Mouse (Mus musculus): ENCODE data around the gene Tmem108. TPM values are rescaled to one million over a fixed set of nuclear protein-coding genes. Genes with fewer than 3 reads are reported as not detected.

Gene Tmem108
- total RNA-seq, 2 experiments from 2014 or later: 2.9 TPM; not detected in 1

GRCm38 (mm10) chr9:103645724-103646123, 115.9 kb downstream of the Tmem108 start:
- no peak for ATAC-seq (replicated peaks; ENCODE audit: low FRiP score, poor library complexity, severe bottlenecking)

DNA sequence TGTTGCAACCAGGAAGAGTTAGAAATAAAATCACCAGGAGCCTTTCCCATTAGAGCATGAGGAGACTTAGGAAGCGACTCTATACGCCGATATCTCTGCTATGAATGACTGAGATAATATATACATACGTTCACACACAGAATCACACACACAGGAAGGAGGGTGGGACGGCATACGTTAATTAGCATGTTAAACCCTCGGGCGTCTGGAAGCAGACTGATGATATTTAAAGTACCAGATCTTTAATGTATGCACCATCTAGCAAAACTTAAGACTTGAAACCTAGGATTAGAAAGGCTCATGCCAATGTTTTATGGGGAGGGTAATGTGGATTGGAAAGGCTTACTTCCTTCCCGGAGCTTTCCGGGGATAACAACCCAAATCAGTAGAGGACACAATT, 119.3 kb downstream of the Tmem108 start:
- ATAC-seq (replicated peaks; ENCODE audit: low FRiP score, poor library complexity, severe bottlenecking): no peak

DNA sequence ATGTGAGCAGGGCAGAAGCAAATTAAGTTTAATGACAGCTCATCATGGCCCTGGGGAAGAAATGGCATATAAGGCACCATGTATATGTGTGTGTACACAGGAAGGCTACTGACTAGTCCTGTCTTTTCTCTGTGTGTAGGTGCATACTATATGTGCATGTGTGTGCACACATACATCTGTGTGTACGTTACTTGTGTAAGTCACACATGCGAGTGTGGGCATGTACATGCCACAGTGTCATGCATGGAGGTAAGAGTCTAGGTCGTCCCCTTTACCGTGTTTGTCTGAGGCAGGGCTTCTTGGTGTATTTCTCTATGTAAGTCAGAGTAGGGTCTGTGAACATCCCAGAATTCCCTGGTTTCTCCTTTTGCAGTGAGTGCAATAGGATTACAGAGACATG, 120.3 kb downstream of the Tmem108 start:
- ATAC-seq (replicated peaks; ENCODE audit: low FRiP score, poor library complexity, severe bottlenecking): no peak

- ATAC-seq (replicated peaks; ENCODE audit: low FRiP score, poor library complexity, severe bottlenecking): no peak
Measured at GRCm38 (mm10) chr9:103639413-103639812, 122.2 kb downstream of the Tmem108 start.

DNA sequence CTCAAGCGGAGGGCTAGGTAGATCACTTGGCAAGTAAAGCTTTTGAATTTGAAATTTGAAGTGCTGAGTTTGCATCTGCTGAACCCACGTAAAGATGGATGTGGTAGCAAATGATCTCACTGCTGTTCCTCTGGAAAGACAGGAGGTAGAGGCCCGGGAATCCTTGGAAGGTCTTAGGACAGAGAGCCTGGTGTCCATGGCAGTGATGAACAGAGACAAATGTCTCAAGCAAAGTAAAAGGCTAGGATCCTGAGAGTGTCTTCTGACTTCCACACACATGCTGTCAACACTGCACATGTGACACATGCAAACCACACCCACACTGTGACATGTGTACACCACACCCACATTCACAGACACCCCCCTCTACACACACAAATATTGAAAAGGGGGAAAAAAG, 124.2 kb downstream of the Tmem108 start:
- ATAC-seq (replicated peaks; ENCODE audit: low FRiP score, poor library complexity, severe bottlenecking): no peak

GRCm38 (mm10) chr9:103636847-103637246, 124.8 kb downstream of the Tmem108 start:
- ATAC-seq (replicated peaks; ENCODE audit: low FRiP score, poor library complexity, severe bottlenecking): no peak

- ATAC-seq (replicated peaks; ENCODE audit: low FRiP score, poor library complexity, severe bottlenecking): no peak
Measured at GRCm38 (mm10) chr9:103628861-103629469, 132.7 kb downstream of the Tmem108 start.

- ATAC-seq (replicated peaks; ENCODE audit: low FRiP score, poor library complexity, severe bottlenecking): no peak
Measured at GRCm38 (mm10) chr9:103627404-103627900, 134.2 kb downstream of the Tmem108 start.

DNA sequence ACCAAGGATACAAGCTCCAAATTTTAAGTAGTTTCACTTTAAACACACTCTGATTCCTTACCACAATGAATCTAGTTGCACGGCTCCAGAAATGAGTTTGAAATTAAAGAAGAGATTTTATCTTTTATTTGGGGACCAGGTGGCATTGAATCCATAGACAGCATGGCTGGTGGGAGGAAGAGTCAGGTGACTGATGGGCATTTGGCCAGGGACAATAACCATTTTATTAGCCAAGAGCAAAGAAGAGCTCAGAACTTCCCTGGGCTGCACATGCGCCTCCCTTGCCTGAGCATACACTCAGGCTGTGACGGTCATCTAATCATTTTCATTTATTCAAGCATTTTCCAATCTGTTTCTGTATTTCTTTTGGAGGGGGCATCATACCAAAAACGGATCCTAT, 135.5 kb downstream of the Tmem108 start:
- no peak for ATAC-seq (replicated peaks; ENCODE audit: low FRiP score, poor library complexity, severe bottlenecking)

GRCm38 (mm10) chr9:103624649-103625048, 137.0 kb downstream of the Tmem108 start:
- ATAC-seq (replicated peaks; ENCODE audit: low FRiP score, poor library complexity, severe bottlenecking): no peak

DNA sequence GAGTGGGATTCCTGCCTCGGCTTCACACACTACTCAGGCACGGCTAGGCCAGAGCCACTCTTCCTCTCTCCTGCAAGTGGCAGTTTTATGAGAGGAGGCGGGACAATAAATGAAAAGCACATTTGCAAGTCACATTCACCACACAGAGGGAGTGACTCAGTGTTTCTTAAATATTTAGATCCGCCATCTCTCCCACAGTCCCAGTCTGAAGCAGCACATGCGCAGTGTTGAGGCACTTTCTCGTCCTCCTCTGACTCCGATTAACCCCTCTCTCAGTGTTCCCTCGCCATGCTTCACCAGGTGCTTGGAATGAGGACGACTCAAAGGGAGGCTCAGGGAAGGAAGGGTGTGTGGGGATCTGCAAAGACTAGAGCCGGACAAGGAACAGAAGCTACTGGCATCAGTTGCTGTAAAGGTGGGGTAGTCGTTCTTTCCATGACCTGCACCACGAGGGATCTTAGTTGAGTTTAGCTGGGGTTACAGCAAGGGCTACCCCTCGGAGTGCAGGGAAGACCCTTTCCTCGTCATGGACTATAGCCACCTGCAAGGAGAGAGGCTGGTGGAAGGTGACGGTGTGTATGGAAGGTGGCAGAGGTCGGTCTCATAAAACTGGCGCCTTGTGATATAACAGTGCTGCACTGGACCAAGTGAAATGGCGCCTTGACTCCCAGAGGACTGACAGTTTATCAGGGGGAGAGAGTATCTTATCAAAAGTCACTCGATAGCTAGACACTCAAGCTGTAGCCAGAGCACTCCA, 137.9 kb downstream of the Tmem108 start:
- ATAC-seq (replicated peaks; ENCODE audit: low FRiP score, poor library complexity, severe bottlenecking): no peak

DNA sequence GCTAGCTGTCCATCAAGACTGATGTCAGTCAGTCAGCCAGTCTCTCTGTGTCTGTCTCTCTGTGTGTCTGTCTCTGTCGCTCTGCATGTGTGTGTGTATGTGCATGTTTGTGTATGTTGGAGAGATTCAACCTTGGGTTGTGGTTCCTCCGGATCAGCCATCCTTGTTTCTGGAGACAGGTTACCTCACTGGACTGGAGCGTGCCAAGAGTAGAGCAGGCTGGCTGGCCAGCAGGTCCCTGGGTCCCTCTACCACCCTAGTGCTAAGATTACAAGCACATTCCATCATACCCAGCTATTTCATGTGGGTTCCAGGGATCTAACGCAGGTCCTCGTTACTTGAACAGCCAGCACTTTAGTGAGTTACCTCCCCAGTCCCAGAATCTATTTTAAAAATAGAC, 138.6 kb downstream of the Tmem108 start:
- ATAC-seq (replicated peaks; ENCODE audit: low FRiP score, poor library complexity, severe bottlenecking): no peak

- ATAC-seq (replicated peaks; ENCODE audit: low FRiP score, poor library complexity, severe bottlenecking): no peak
Measured at GRCm38 (mm10) chr9:103621870-103622269, 139.8 kb downstream of the Tmem108 start.

DNA sequence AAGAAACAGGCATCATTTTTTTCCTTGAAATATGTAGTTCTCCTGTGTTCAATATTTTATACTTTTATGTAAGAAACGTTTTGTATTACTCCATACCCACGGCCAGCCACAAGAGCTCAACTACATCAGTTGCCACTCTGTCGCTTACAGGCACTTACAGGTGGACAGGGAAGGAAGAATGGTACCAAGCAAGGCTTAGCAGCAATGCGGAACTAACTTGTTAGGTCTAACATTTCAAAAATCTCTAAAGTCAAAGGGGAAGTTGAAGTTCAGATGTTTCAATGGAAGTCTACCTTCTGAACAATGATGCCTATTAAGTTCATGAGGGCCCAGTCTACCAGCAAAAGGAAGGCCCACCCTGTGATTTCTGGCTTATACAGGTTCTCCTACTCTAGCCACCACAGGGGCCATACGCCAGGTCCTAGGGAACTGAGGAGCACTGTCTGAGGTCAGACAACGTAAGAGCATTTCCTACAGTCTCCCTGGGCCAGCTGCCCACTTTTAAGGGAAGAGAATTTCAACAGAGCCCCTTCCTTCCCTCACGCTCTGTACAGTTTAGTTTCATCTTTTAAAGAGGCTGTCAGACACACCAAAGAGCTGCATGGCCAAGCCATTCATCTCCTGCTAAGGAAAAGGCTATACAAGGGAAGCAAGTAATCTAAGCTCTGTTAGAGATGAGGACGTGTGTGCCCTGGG, 141.0 kb downstream of the Tmem108 start:
- no peak for ATAC-seq (replicated peaks; ENCODE audit: low FRiP score, poor library complexity, severe bottlenecking)

GRCm38 (mm10) chr9:103614260-103614659, 147.4 kb downstream of the Tmem108 start:
- no peak for ATAC-seq (replicated peaks; ENCODE audit: low FRiP score, poor library complexity, severe bottlenecking)

DNA sequence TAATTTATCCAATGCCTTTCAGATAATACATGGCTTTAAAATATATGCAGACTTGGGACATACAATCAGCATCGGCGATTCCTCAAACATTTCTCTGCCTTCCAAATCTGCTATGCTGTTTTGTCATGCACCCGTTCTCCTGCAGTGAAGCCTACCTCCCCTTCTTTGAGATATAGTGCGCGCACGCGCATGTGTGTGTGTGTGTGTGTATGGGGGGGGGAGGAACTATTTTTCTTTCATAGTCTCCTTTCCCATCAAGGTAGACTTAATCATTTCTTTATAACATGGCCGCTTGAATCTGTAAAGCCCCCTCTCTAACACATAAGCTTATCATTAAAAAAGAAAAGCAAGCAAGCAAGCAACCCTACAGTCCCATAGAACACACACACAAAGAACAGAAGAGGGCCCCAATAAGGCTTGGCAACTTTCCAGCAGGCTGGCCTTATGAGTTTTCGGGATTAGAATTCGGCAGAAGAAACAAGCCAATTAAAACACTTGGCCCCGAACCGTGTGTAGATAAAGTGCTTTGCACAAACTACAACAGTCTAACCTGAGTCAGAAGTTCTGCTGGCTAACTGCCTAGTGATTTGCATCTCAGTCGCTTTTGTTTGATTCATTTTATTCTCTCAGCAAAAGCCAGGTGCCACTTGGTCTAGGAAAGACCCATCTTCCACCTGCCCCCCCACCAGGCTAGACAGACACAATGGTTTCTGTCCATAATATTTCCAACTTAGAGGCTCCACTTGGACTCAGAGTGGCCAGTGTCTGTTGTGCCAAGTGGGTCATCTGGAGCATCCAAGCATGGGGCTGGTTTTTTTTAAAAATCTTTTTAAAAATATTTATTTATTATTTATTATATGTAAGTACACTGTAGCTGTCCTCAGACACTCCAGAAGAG, 153.2 kb downstream of the Tmem108 start:
- no peak for ATAC-seq (replicated peaks; ENCODE audit: low FRiP score, poor library complexity, severe bottlenecking)

DNA sequence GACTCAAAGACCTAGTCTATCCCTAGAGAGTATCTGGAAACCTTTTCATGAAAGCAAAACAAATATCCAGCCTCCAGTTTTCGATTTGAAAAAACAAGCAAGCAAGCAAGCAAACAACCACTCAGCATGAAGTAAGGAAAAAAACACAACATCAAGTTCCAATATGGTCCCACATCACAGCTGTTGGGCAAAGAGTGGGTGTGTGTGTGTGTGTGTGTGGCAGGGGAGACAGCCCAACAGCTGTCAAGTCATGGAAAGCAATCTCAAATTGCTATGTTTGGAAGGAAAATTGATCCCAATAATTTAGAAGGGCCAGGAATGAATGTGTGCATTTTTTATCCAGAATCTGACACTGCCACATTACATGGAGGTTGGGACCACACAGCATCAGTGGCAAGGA, 155.6 kb downstream of the Tmem108 start:
- ATAC-seq (replicated peaks; ENCODE audit: low FRiP score, poor library complexity, severe bottlenecking): no peak

- no peak for ATAC-seq (replicated peaks; ENCODE audit: low FRiP score, poor library complexity, severe bottlenecking)
Measured at GRCm38 (mm10) chr9:103603792-103604191, 157.8 kb downstream of the Tmem108 start.

DNA sequence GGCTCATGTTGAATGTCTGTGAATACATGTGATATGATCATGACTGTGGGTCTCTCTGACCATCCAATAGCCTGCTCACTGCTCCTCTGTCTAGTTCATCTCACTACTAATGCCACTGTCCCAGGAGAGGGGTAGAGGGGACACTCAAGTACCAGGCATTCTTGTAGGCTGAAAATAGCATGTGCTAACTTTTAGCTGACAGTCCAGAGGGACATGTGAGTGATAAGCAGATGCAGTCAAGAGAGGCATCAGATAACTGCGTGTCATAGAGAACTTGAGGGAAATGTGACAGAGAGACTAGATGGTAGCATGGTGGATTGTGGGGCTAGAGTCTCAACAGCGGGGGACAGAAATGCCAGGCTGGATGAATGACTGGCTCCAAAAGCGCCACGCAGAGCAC, 159.8 kb downstream of the Tmem108 start:
- ATAC-seq (replicated peaks; ENCODE audit: low FRiP score, poor library complexity, severe bottlenecking): no peak

GRCm38 (mm10) chr9:103600834-103601233, 160.8 kb downstream of the Tmem108 start:
- no peak for ATAC-seq (replicated peaks; ENCODE audit: low FRiP score, poor library complexity, severe bottlenecking)
